Mouse (Mus musculus) cortical plate, adult 2 months (tissue): ENCODE results near the gene Gnb4.

ENCODE experiments used
- CTCF ChIP-seq: fragments of 200-500 bp; IDR thresholded peaks from 2 replicates; pipeline ENCODE4 v1.5.1; 2011; ENCODE audit warnings: mild to moderate bottlenecking, control low read depth, low read length; ENCODE audit not compliant: insufficient read depth; ENCODE audit errors: extremely low read depth
- POLR2A ChIP-seq: fragments of 200-500 bp; IDR thresholded peaks from 2 replicates; pipeline ENCODE4 v1.6.1; 2011; ENCODE audit warnings: mild to moderate bottlenecking, low read length, control low read depth; ENCODE audit not compliant: insufficient read depth; ENCODE audit errors: extremely low read depth

DNA sequence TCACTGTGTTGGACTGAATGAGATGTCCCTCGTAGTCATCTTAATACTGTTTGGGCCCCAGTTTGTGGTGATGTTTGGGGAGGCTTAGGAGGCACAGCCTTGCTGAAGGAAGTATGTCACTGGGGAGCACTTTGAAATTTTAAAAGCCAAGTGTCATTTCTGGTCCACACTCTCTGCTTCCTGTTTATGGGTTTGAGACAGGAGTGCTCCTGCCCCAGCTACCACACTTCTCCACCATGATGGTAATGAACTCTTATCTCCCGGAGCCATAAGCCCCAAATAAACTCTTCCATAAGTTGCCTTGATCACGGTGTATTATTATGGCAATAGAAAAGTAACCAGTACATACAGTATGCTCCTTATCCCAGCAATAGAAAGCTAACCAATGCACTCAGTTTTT, 5.7 kb upstream of the Gnb4 start:
- TF ChIP-seq CTCF (no peak), POLR2A (no peak)
